Mouse (Mus musculus) liver, embryonic 14.5 days (tissue): ENCODE results near the gene Kiss1r.

Experiments used
- CTCF ChIP-seq: IDR thresholded peaks from 2 replicates; pipeline ENCODE4 v1.5.1; 2016; ENCODE audit warnings: antibody characterized with exemption, low read depth, control low read depth
- EP300 ChIP-seq: IDR thresholded peaks from 2 replicates; pipeline ENCODE4 v1.6.1; 2016; ENCODE audit warnings: antibody characterized with exemption, low read depth

DNA sequence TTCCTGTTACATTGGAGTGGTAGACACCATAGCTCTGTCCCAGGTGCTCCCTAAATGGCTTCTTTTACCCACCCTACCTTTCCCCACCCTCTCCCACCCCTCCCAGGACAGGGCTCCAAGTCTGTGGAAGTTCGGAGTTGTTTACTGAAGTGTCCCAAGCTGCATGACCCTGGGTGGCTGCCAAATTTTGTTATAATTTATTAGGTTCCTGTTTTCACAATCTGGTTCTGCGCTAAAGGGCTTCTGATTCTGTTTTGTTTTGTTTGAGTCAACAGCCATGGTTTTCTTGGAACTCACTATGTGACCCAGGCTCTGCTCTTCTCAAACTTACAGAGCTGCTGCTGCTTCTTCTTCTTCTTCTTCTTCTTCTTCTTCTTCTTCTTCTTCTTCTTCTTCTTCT is 27.4 kb upstream of the Kiss1r start:
- TF ChIP-seq CTCF (no peak), EP300 (no peak)
